Comparison of ENCODE assay signal across 8 mouse cellular contexts in the genomic region with DNA sequence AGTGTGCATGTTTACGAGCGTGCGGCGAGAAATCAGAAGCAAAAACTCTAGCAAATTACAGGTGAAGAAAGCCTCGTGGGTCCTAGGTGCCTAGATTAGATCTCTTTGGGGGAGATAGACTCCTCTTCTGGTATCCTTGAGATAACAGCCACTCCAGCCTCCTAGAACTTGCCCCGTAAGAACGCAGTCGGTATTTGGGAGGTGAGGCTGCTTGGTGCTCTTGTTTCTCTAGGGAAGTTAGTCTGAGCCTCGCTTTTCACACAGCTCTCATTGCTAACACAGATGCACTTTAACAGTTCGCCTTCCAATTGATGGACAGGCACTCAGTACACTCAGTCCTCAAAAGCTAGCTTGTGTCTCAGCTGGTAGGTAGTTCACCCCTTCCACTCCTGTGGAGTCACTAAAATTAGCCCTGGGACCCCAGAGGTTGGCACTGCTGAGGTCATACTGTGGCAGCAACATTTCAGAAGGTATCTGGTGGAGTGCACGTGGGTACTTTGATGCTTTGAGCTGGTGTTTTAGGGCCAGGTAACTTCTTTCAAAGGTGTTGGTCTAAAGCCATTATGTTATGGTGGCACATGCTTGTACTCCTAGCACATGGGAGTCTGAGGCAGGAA. TPM values are rescaled to one million over a fixed set of nuclear protein-coding genes. Genes with fewer than 3 reads are reported as not detected.
DNase-seq lines count a peak whose midpoint lies in the region; ATAC-seq and TF ChIP-seq lines count a peak whose summit lies in the region.

No protein-coding gene starts in this region.

- H3K9me3 ChIP-seq in megakaryocyte, embryonic 14.5 days: no peaks in the 10 kb centered on the region
- H3K9me3 ChIP-seq in forebrain, embryonic 10.5 days: no peaks in the 10 kb centered on the region
- H3K9me3 ChIP-seq in limb, embryonic 10.5 days (replicated peaks): no peaks in the 10 kb centered on the region

- no peak for TF ChIP-seq CTCF in small intestine, adult 2 months (IDR thresholded peaks at IDR 0.05; ENCODE audit: extremely low read depth, insufficient read length, insufficient replicate concordance, low read depth, low read length)

- TF ChIP-seq POLR2A in small intestine, adult 2 months (IDR thresholded peaks at IDR 0.05; ENCODE audit: low read depth, low read length): no peak

- no peaks in the 10 kb centered on the region for H3K27me3 ChIP-seq in megakaryocyte, embryonic 14.5 days (replicated peaks)
- no peaks in the 10 kb centered on the region for H3K27me3 ChIP-seq in forebrain, embryonic 10.5 days (ENCODE audit: poor library complexity, severe bottlenecking)
- H3K27me3 ChIP-seq in limb, embryonic 10.5 days (ENCODE audit: low read depth, poor library complexity, severe bottlenecking): peaks cover 8% of the 10 kb centered on the region; the same call in 1 of the 2 replicates
- no peaks in the 10 kb centered on the region for H3K27me3 ChIP-seq in small intestine, adult 2 months (ENCODE audit: control insufficient read depth, insufficient read depth, low read length)

- peaks cover 46% of the 10 kb centered on the region for H3K36me3 ChIP-seq in megakaryocyte, embryonic 14.5 days (replicated peaks; ENCODE audit: low read length)
- no peaks in the 10 kb centered on the region for H3K36me3 ChIP-seq in forebrain, embryonic 10.5 days (replicated peaks)
- H3K36me3 ChIP-seq in limb, embryonic 10.5 days: no peaks in the 10 kb centered on the region
- H3K36me3 ChIP-seq in small intestine, adult 2 months (ENCODE audit: control insufficient read depth, insufficient read depth, low read length): no peaks in the 10 kb centered on the region

- WGBS in forebrain, embryonic 10.5 days: 24% methylated on average over 11 of the region's 11 CpGs
- WGBS in limb, embryonic 10.5 days: 24% methylated on average over 11 of the region's 11 CpGs
- WGBS in small intestine, adult 2 months: 3% methylated on average over 11 of the region's 11 CpGs

- peak overlapping the region; percentile 99 for H3K4me3 ChIP-seq in megakaryocyte, embryonic 14.5 days (replicated peaks)
- H3K4me3 ChIP-seq in forebrain, embryonic 10.5 days: peak overlapping the region; percentile 98
- H3K4me3 ChIP-seq in limb, embryonic 10.5 days: peak overlapping the region; percentile 86
- H3K4me3 ChIP-seq in small intestine, adult 2 months (ENCODE audit: low read depth, low read length): peak overlapping the region; percentile 85

- DNase-seq in forebrain, embryonic 10.5 days (ENCODE audit: extremely low spot score, low spot score): no peak
- no peak for DNase-seq in limb, embryonic 10.5 days (ENCODE audit: low spot score)
- no peak for DNase-seq in embryo, embryonic 9.5 days (ENCODE audit: extremely low spot score)
- DNase-seq in left cerebral cortex, adult 9 months (ENCODE audit: low spot score in 2 of 2): no peak

- no peak for ATAC-seq in megakaryocyte, adult 5-6 weeks (ENCODE audit: poor library complexity, severe bottlenecking)
- no peak for ATAC-seq in cerebellum, adult (ENCODE audit: insufficient number of reproducible peaks, low FRiP score, low TSS enrichment)

- H3K4me1 ChIP-seq in megakaryocyte, embryonic 14.5 days: peaks cover 85% of the 10 kb centered on the region
- peaks cover 64% of the 10 kb centered on the region for H3K4me1 ChIP-seq in forebrain, embryonic 10.5 days
- H3K4me1 ChIP-seq in limb, embryonic 10.5 days: peaks cover 46% of the 10 kb centered on the region
- H3K4me1 ChIP-seq in small intestine, adult 2 months (ENCODE audit: control insufficient read depth, insufficient read depth, insufficient read length, low read length): peaks cover 44% of the 10 kb centered on the region

- H3K27ac ChIP-seq in forebrain, embryonic 10.5 days: peak overlapping the region; percentile 85; the same call in 1 of the 2 replicates
- H3K27ac ChIP-seq in limb, embryonic 10.5 days: peak overlapping the region; percentile 79; the same call in 1 of the 2 replicates
- peak overlapping the region; percentile 96 for H3K27ac ChIP-seq in small intestine, adult 2 months (ENCODE audit: insufficient read depth, low read depth, low read length)

RNA-seq across cellular contexts. Expression of gene Mafk, which starts 1.0 kb away (rescaled TPM):
- 26.5 and 40.1 TPM in 2 replicates for polyA plus RNA-seq in megakaryocyte, embryonic 14.5 days (2012; ENCODE audit: insufficient read depth, low replicate concordance)
- 9.7 and 10.1 TPM in 2 replicates for total RNA-seq in megakaryocyte, adult 5-6 weeks (2015)
- 18.2 and 20.9 TPM in 2 replicates for total RNA-seq in megakaryocyte, adult 5-6 weeks (2017)
- polyA plus RNA-seq in forebrain, embryonic 10.5 days (2016; fragmentation: Nextera tagmentation; extraction: Ambion mirVana): 9.8 and 10.1 TPM in 2 replicates
- polyA plus RNA-seq in limb, embryonic 10.5 days (2016; fragmentation: Nextera tagmentation; extraction: Ambion mirVana): 7.1 and 8.1 TPM in 2 replicates
- polyA plus RNA-seq in small intestine, adult 2 months (2012; rRNA removed): 27.1 and 70.9 TPM in 2 replicates

RNA-seq across cellular contexts. Expression of gene Ints1, which starts 16.8 kb away (rescaled TPM):
- 42.9 and 56.6 TPM in 2 replicates for polyA plus RNA-seq in megakaryocyte, embryonic 14.5 days (2012; ENCODE audit: insufficient read depth, low replicate concordance)
- 25.5 and 41.7 TPM in 2 replicates for total RNA-seq in megakaryocyte, adult 5-6 weeks (2015)
- 15.9 and 31.2 TPM in 2 replicates for total RNA-seq in megakaryocyte, adult 5-6 weeks (2017)
- polyA plus RNA-seq in forebrain, embryonic 10.5 days (2016; fragmentation: Nextera tagmentation; extraction: Ambion mirVana): 41.0 and 43.2 TPM in 2 replicates
- 42.5 and 43.7 TPM in 2 replicates for polyA plus RNA-seq in limb, embryonic 10.5 days (2016; fragmentation: Nextera tagmentation; extraction: Ambion mirVana)
- polyA plus RNA-seq in small intestine, adult 2 months (2012; rRNA removed): 46.9 and 86.6 TPM in 2 replicates

RNA-seq across cellular contexts. Expression of gene Tmem184a, which starts 27.4 kb away (rescaled TPM):
- 4.6 and 27.1 TPM in 2 replicates for polyA plus RNA-seq in megakaryocyte, embryonic 14.5 days (2012; ENCODE audit: insufficient read depth, low replicate concordance)
- total RNA-seq in megakaryocyte, adult 5-6 weeks (2015): not detected in 2 replicates
- not detected in 2 replicates for total RNA-seq in megakaryocyte, adult 5-6 weeks (2017)
- polyA plus RNA-seq in forebrain, embryonic 10.5 days (2016; fragmentation: Nextera tagmentation; extraction: Ambion mirVana): 1.4 and 1.8 TPM in 2 replicates
- 2.1 and 2.2 TPM in 2 replicates for polyA plus RNA-seq in limb, embryonic 10.5 days (2016; fragmentation: Nextera tagmentation; extraction: Ambion mirVana)
- polyA plus RNA-seq in small intestine, adult 2 months (2012; rRNA removed): 277 and 416 TPM in 2 replicates

RNA-seq across cellular contexts. Expression of gene Gm26938, which starts 33.9 kb away (rescaled TPM):
- not detected in 2 replicates for polyA plus RNA-seq in megakaryocyte, embryonic 14.5 days (2012; ENCODE audit: insufficient read depth, low replicate concordance)
- not detected in 2 replicates for total RNA-seq in megakaryocyte, adult 5-6 weeks (2015)
- 0.18 TPM in 1 of 2 replicates, not detected in the other for total RNA-seq in megakaryocyte, adult 5-6 weeks (2017)
- polyA plus RNA-seq in forebrain, embryonic 10.5 days (2016; fragmentation: Nextera tagmentation; extraction: Ambion mirVana): 0.31 TPM in 1 of 2 replicates, not detected in the other
- not detected in 2 replicates for polyA plus RNA-seq in limb, embryonic 10.5 days (2016; fragmentation: Nextera tagmentation; extraction: Ambion mirVana)
- polyA plus RNA-seq in small intestine, adult 2 months (2012; rRNA removed): 0.28 TPM in 1 of 2 replicates, not detected in the other

RNA-seq across cellular contexts. Expression of gene Psmg3, which starts 34.4 kb away (rescaled TPM):
- polyA plus RNA-seq in megakaryocyte, embryonic 14.5 days (2012; ENCODE audit: insufficient read depth, low replicate concordance): 8.5 and 30.7 TPM in 2 replicates
- total RNA-seq in megakaryocyte, adult 5-6 weeks (2015): 17.6 and 18.3 TPM in 2 replicates
- total RNA-seq in megakaryocyte, adult 5-6 weeks (2017): 15.2 and 15.6 TPM in 2 replicates
- polyA plus RNA-seq in forebrain, embryonic 10.5 days (2016; fragmentation: Nextera tagmentation; extraction: Ambion mirVana): 99.7 and 103 TPM in 2 replicates
- polyA plus RNA-seq in limb, embryonic 10.5 days (2016; fragmentation: Nextera tagmentation; extraction: Ambion mirVana): 89.9 and 116 TPM in 2 replicates
- 18.2 and 20.9 TPM in 2 replicates for polyA plus RNA-seq in small intestine, adult 2 months (2012; rRNA removed)
